In the genomic region with DNA sequence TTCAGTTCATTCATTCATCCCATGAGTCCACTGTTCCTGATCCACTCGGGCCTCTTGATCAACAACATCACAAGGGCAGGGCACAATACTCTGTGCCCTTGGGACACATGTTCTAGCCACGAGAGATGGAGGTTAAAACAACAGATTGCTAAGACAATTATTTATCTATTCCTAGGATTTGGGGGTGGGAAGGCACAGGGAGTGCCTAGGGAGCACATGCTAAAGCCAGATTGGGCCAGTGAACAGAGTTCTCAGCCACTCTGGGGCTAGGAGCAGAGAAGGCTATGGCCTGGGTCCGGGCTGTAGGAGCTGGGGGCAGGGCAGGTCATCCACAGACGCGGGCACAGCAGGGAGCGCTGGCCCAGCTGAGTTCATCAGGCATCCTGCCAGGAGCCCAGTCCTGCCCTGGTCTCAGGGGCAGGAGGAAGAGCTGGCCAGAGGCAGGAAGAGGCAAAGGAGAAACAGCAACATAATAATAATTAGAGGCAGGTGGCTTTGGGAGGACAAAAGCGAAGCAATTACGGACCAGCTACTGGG, we compare ENCODE assay signal across 13 mouse cellular contexts. TPM values are rescaled to one million over a fixed set of nuclear protein-coding genes. Genes with fewer than 3 reads are reported as not detected.
DNase-seq lines count a peak whose midpoint lies in the region; ATAC-seq lines count a peak whose summit lies in the region.
"Had no signal": no experiment of that assay in that cellular context is flagged by ENCODE, and none has a peak within 500 bp of the region (broad histone marks: within the 10 kb centered on the region; RNA-seq: fewer than 3 reads in every experiment).

No protein-coding gene starts in this region.

- peak; percentile 57 for DNase-seq in heart, postnatal 4 days
- DNase-seq in heart, embryonic 10.5 days (ENCODE audit: low spot score): no peak
- DNase-seq in ovary, postnatal 36 days (ENCODE audit: low spot score): peak; percentile 52
- no peak for DNase-seq in ovary, postnatal 10 days (ENCODE audit: low spot score)
- peak; percentile 75 to 80 for DNase-seq in kidney, adult 8-10 months
- DNase-seq: cerebellum, adult 2 months; right cerebral cortex, postnatal 14 days had no signal

- H3K4me3 ChIP-seq in heart, embryonic 10.5 days: no peak overlapping the region
- H3K4me3 ChIP-seq in forebrain, embryonic 16.5 days (replicated peaks; ENCODE audit: low read length): no peak overlapping the region
- H3K4me3 ChIP-seq: limb, embryonic 12.5 days had no signal

- peaks cover 48% of the 10 kb centered on the region for H3K4me1 ChIP-seq in heart, embryonic 10.5 days
- H3K4me1 ChIP-seq in forebrain, embryonic 16.5 days (replicated peaks; ENCODE audit: control insufficient read depth, insufficient read depth, low read length): no peaks in the 10 kb centered on the region

- no peak overlapping the region; the same call in 1 of the 2 replicates for H3K27ac ChIP-seq in heart, embryonic 10.5 days
- no peak overlapping the region for H3K27ac ChIP-seq in forebrain, embryonic 16.5 days (ENCODE audit: low read length)
- H3K27ac ChIP-seq: limb, embryonic 12.5 days; stomach, postnatal 0 days had no signal

- H3K36me3 ChIP-seq in heart, embryonic 10.5 days: no peaks in the 10 kb centered on the region
- no peaks in the 10 kb centered on the region for H3K36me3 ChIP-seq in forebrain, embryonic 16.5 days (ENCODE audit: control insufficient read depth, insufficient read depth)
- H3K36me3 ChIP-seq: limb, embryonic 12.5 days had no signal

- H3K9ac ChIP-seq in forebrain, embryonic 16.5 days (replicated peaks; ENCODE audit: low read depth, low read length): no peak overlapping the region
- H3K9ac ChIP-seq: limb, embryonic 12.5 days had no signal

- H3K9me3 ChIP-seq in heart, embryonic 10.5 days: no peaks in the 10 kb centered on the region
- no peaks in the 10 kb centered on the region for H3K9me3 ChIP-seq in forebrain, embryonic 16.5 days (ENCODE audit: control insufficient read depth, low read length)
- H3K9me3 ChIP-seq: limb, embryonic 12.5 days had no signal

- ATAC-seq in megakaryocyte, adult 5-6 weeks (ENCODE audit: poor library complexity, severe bottlenecking): no peak
- ATAC-seq in forebrain, embryonic 16.5 days: no peak
- ATAC-seq: activated CD4-positive, CD25-positive, alpha-beta regulatory T cell, adult 4 months had no signal

- 40% methylated on average over 8 of the region's 8 CpGs for WGBS in heart, embryonic 10.5 days
- WGBS in forebrain, embryonic 16.5 days: 39% methylated on average over 8 of the region's 8 CpGs

- no peaks in the 10 kb centered on the region; the same call in none of the 2 replicates for H3K27me3 ChIP-seq in heart, embryonic 10.5 days (ENCODE audit: insufficient read depth, poor library complexity, severe bottlenecking)
- H3K27me3 ChIP-seq in forebrain, embryonic 16.5 days (replicated peaks; ENCODE audit: control insufficient read depth, insufficient read depth, low read length): no peaks in the 10 kb centered on the region

- H3K4me2 ChIP-seq in forebrain, embryonic 16.5 days (ENCODE audit: low read length): no peak overlapping the region
- H3K4me2 ChIP-seq: limb, embryonic 12.5 days had no signal

RNA-seq across cellular contexts. Expression of gene Mafb, which starts 15.8 kb away (rescaled TPM):
- total RNA-seq in heart, postnatal 4 days (2021): 1 to 10 TPM; 6.8 to 8.1 TPM
- polyA plus RNA-seq in heart, embryonic 10.5 days (2016; fragmentation: Nextera tagmentation; extraction: Ambion mirVana): 4.6 and 5.5 TPM in 2 replicates
- 15.3 and 17.5 TPM in 2 replicates for total RNA-seq in megakaryocyte, adult 5-6 weeks (2015)
- total RNA-seq in megakaryocyte, adult 5-6 weeks (2017): 6.4 and 8.1 TPM in 2 replicates
- polyA plus RNA-seq in forebrain, embryonic 16.5 days (2015; fragmentation: Nextera tagmentation; extraction: Ambion mirVana): 14.9 and 16.4 TPM in 2 replicates
- polyA plus RNA-seq: activated CD4-positive, CD25-positive, alpha-beta regulatory T cell, adult 4 months had no signal

RNA-seq across cellular contexts. Expression of gene Gm826, which starts 17.1 kb away (rescaled TPM):
- total RNA-seq in heart, postnatal 4 days (2021): 1 to 10 TPM; 5.8 to 6.2 TPM
- polyA plus RNA-seq in heart, embryonic 10.5 days (2016; fragmentation: Nextera tagmentation; extraction: Ambion mirVana): 23.5 and 40.2 TPM in 2 replicates
- total RNA-seq in megakaryocyte, adult 5-6 weeks (2015): 0.78 and 1.2 TPM in 2 replicates
- total RNA-seq in megakaryocyte, adult 5-6 weeks (2017): not detected in 2 replicates
- not detected in 2 replicates for polyA plus RNA-seq in forebrain, embryonic 16.5 days (2015; fragmentation: Nextera tagmentation; extraction: Ambion mirVana)
- total RNA-seq: hematopoietic stem cell, adult 5-6 weeks had no signal
- polyA plus RNA-seq: activated CD4-positive, CD25-positive, alpha-beta regulatory T cell, adult 4 months; limb, embryonic 12.5 days; stomach, postnatal 0 days had no signal

Comparison
In these comparisons a context has a peak if more than half of its experiments do, and no peak if none do; other contexts are left out.
1. DNase-seq: peak in heart, postnatal 4 days (single experiment), ovary, postnatal 36 days (single experiment) and kidney, adult 8-10 months (2 of 2); none in heart, embryonic 10.5 days (single experiment) and ovary, postnatal 10 days (single experiment).